Mouse (Mus musculus): ENCODE data around the gene Ephb2. TPM values are rescaled to one million over a fixed set of nuclear protein-coding genes. Genes with fewer than 3 reads are reported as not detected.
A peak's percentile ranks its signal among the peaks of the same experiment; 100 is the strongest.

Gene Ephb2
- polyA plus RNA-seq, 1 experiment from 2014 or later, result 0.08 TPM

GRCm38 (mm10) chr4:136698404-136699083 lies 137.2 kb downstream of the Ephb2 start:
- Histone ChIP-seq H3K36me3 (replicated peaks; ENCODE audit: insufficient read depth, low read length) (no peaks in the 10 kb centered on the region), H3K4me2 (ENCODE audit: low read depth, low read length) (no peak overlapping the region), H3K27me3 (ENCODE audit: insufficient read depth, low read length) (no peaks in the 10 kb centered on the region), H3K4me3 (ENCODE audit: low read depth, low read length) (no peak overlapping the region), H3K27ac (ENCODE audit: low read depth) (no peak overlapping the region), H3K9ac (replicated peaks) (no peak overlapping the region), H3K9me3 (ENCODE audit: low read length) (no peaks in the 10 kb centered on the region), H3K4me1 (ENCODE audit: insufficient read depth) (no peaks in the 10 kb centered on the region)
- no peak for DNase-seq
- no peak for TF ChIP-seq CTCF (IDR thresholded peaks at IDR 0.05; ENCODE audit: low read depth)
- no peak for TF ChIP-seq EP300 (IDR thresholded peaks at IDR 0.05; ENCODE audit: low read depth)
- no peak for ATAC-seq
- 74% methylated on average over 11 of the region's 11 CpGs for whole genome bisulfite sequencing (ENCODE audit: insufficient replicate concordance)

GRCm38 (mm10) chr4:136697325-136697724 lies 138.5 kb downstream of the Ephb2 start:
- Histone ChIP-seq H3K4me1 (ENCODE audit: insufficient read depth) (no peaks in the 10 kb centered on the region), H3K9ac (replicated peaks) (no peak overlapping the region), H3K27ac (ENCODE audit: low read depth) (no peak overlapping the region), H3K27me3 (ENCODE audit: insufficient read depth, low read length) (no peaks in the 10 kb centered on the region), H3K36me3 (replicated peaks; ENCODE audit: insufficient read depth, low read length) (no peaks in the 10 kb centered on the region), H3K9me3 (ENCODE audit: low read length) (no peaks in the 10 kb centered on the region), H3K4me3 (ENCODE audit: low read depth, low read length) (no peak overlapping the region), H3K4me2 (ENCODE audit: low read depth, low read length) (no peak overlapping the region)
- TF ChIP-seq CTCF (IDR thresholded peaks at IDR 0.05; ENCODE audit: low read depth) (no peak), EP300 (IDR thresholded peaks at IDR 0.05; ENCODE audit: low read depth) (no peak)
- WGBS (ENCODE audit: insufficient replicate concordance), result 71% methylated on average over 6 of the region's 6 CpGs
- DNase-seq (no peak), ATAC-seq (no peak)

GRCm38 (mm10) chr4:136696381-136696925 lies 139.3 kb downstream of the Ephb2 start:
- peak; percentile 75 for DNase-seq
- no peaks in the 10 kb centered on the region for H3K36me3 ChIP-seq (replicated peaks; ENCODE audit: insufficient read depth, low read length)
- no peaks in the 10 kb centered on the region for H3K4me1 ChIP-seq (ENCODE audit: insufficient read depth)
- H3K4me2 ChIP-seq (ENCODE audit: low read depth, low read length), result no peak overlapping the region
- no peak overlapping the region for H3K27ac ChIP-seq (ENCODE audit: low read depth)
- H3K9me3 ChIP-seq (ENCODE audit: low read length), result no peaks in the 10 kb centered on the region
- 20% methylated on average over 5 of the region's 5 CpGs for WGBS (ENCODE audit: insufficient replicate concordance)
- H3K9ac ChIP-seq (replicated peaks), result no peak overlapping the region
- H3K4me3 ChIP-seq (ENCODE audit: low read depth, low read length), result no peak overlapping the region
- no peak for ATAC-seq
- TF ChIP-seq CTCF (IDR thresholded peaks at IDR 0.05; ENCODE audit: low read depth) (peak; percentile 94), EP300 (IDR thresholded peaks at IDR 0.05; ENCODE audit: low read depth) (no peak)
- no peaks in the 10 kb centered on the region for H3K27me3 ChIP-seq (ENCODE audit: insufficient read depth, low read length)

DNA sequence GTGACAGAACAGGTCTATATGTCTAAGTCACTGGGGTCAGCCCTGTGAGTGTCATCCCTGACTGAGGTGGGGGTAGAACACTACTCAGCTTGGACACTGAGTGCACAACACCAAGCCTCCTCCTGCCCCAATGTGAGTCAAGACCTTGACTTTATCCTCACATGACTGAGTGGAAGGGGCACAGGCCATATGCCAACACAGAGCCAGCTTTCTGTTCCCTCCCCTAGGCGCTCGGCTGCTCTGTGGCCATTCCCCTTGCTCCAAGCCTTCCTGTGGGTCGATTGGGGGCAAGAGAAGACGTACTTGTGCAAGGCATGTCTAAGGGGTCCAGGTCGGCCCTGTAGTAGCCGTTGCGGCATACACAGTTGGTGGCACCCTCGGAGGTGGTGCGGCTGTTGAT lies 140.1 kb downstream of the Ephb2 start:
- Histone ChIP-seq H3K9me3 (ENCODE audit: low read length) (no peaks in the 10 kb centered on the region), H3K4me3 (ENCODE audit: low read depth, low read length) (no peak overlapping the region), H3K4me1 (ENCODE audit: insufficient read depth) (no peaks in the 10 kb centered on the region), H3K27ac (ENCODE audit: low read depth) (no peak overlapping the region), H3K4me2 (ENCODE audit: low read depth, low read length) (no peak overlapping the region), H3K9ac (replicated peaks) (no peak overlapping the region), H3K27me3 (ENCODE audit: insufficient read depth, low read length) (no peaks in the 10 kb centered on the region), H3K36me3 (replicated peaks; ENCODE audit: insufficient read depth, low read length) (no peaks in the 10 kb centered on the region)
- TF ChIP-seq CTCF (IDR thresholded peaks at IDR 0.05; ENCODE audit: low read depth), result no peak
- TF ChIP-seq EP300 (IDR thresholded peaks at IDR 0.05; ENCODE audit: low read depth), result no peak
- 85% methylated on average over 9 of the region's 9 CpGs for WGBS (ENCODE audit: insufficient replicate concordance)
- no peak for DNase-seq
- ATAC-seq, result no peak

- H3K4me1 ChIP-seq (ENCODE audit: insufficient read depth), result no peaks in the 10 kb centered on the region
- no peak overlapping the region for H3K27ac ChIP-seq (ENCODE audit: low read depth)
- H3K4me3 ChIP-seq (ENCODE audit: low read depth, low read length), result no peak overlapping the region
- no peaks in the 10 kb centered on the region for H3K9me3 ChIP-seq (ENCODE audit: low read length)
- H3K9ac ChIP-seq (replicated peaks), result no peak overlapping the region
- no peaks in the 10 kb centered on the region for H3K36me3 ChIP-seq (replicated peaks; ENCODE audit: insufficient read depth, low read length)
- no peak overlapping the region for H3K4me2 ChIP-seq (ENCODE audit: low read depth, low read length)
- H3K27me3 ChIP-seq (ENCODE audit: insufficient read depth, low read length), result no peaks in the 10 kb centered on the region
- DNase-seq (no peak), ATAC-seq (no peak)
- WGBS (ENCODE audit: insufficient replicate concordance), result 84% methylated on average over 12 of the region's 12 CpGs
- TF ChIP-seq EP300 (IDR thresholded peaks at IDR 0.05; ENCODE audit: low read depth) (no peak), CTCF (IDR thresholded peaks at IDR 0.05; ENCODE audit: low read depth) (no peak)
Measured at GRCm38 (mm10) chr4:136690034-136690433, 145.8 kb downstream of the Ephb2 start.

GRCm38 (mm10) chr4:136688113-136688512 lies 147.7 kb downstream of the Ephb2 start:
- TF ChIP-seq CTCF (IDR thresholded peaks at IDR 0.05; ENCODE audit: low read depth) (peak; percentile 38), EP300 (IDR thresholded peaks at IDR 0.05; ENCODE audit: low read depth) (no peak)
- Histone ChIP-seq H3K27me3 (ENCODE audit: insufficient read depth, low read length) (no peaks in the 10 kb centered on the region), H3K4me1 (ENCODE audit: insufficient read depth) (no peaks in the 10 kb centered on the region), H3K36me3 (replicated peaks; ENCODE audit: insufficient read depth, low read length) (no peaks in the 10 kb centered on the region), H3K9me3 (ENCODE audit: low read length) (no peaks in the 10 kb centered on the region), H3K4me2 (ENCODE audit: low read depth, low read length) (no peak overlapping the region), H3K9ac (replicated peaks) (no peak overlapping the region), H3K4me3 (ENCODE audit: low read depth, low read length) (no peak overlapping the region), H3K27ac (ENCODE audit: low read depth) (no peak overlapping the region)
- WGBS (ENCODE audit: insufficient replicate concordance), result 56% methylated on average over 4 of the region's 4 CpGs
- no peak for ATAC-seq
- DNase-seq, result no peak
